Mouse (Mus musculus): Measurements from ENCODE around the gene Kcns3.

- TF ChIP-seq POLR2A (IDR thresholded peaks at IDR 0.05; ENCODE audit: borderline replicate concordance, insufficient read depth, low read length): no peak
- TF ChIP-seq CTCF (IDR thresholded peaks at IDR 0.05; ENCODE audit: borderline replicate concordance, insufficient read depth, low read depth, low read length): no peak
Observed at GRCm38 (mm10) chr12:11155123-11155522, 4.3 kb upstream of the Kcns3 start.
